Mouse (Mus musculus) T-helper 1 cell (primary cell): ENCODE results near the gene Lbx2.

Source experiments
- in situ Hi-C: fragments of 300-600 bp; cut with MboI, MseI; formaldehyde crosslinking; loops from one replicate; pipeline ENCODE4 v1.15.1; 2025; ENCODE audit warnings: high pct_unique_total_duplicates

Lbx2 gene

GRCm38 (mm10) chr6:83132176-83132919, 46.2 kb downstream of the Lbx2 start:
- in situ Hi-C loops = no loop called here

GRCm38 (mm10) chr6:83134226-83134625, 48.1 kb downstream of the Lbx2 start:
- in situ Hi-C loops = no loop called here

GRCm38 (mm10) chr6:83134951-83135513, 48.9 kb downstream of the Lbx2 start, which contains the start of gene Rtkn:
Gene Rtkn, plus strand, starts transcription at chr6:83135463.
- in situ Hi-C loops = no loop called here

- in situ Hi-C loops = no loop called here
Measured at GRCm38 (mm10) chr6:83135571-83136161, 49.5 kb downstream of the Lbx2 start.

GRCm38 (mm10) chr6:83136291-83136880, 50.2 kb downstream of the Lbx2 start:
- in situ Hi-C loops = no loop called here

GRCm38 (mm10) chr6:83136881-83137575, 50.9 kb downstream of the Lbx2 start:
- in situ Hi-C loops = no loop called here

- in situ Hi-C loops = no loop called here
Measured at GRCm38 (mm10) chr6:83137576-83137950, 51.4 kb downstream of the Lbx2 start.
